Mouse (Mus musculus) liver, adult 2 months (tissue): ENCODE measurements at regions not wholly inside any gene's neighbourhood (a gene's known extent, or its start where the extent isn't known, plus 50 kb on each side); places are given as distances from the start of the nearest gene placed in this dataset.
A peak's percentile ranks its signal among the peaks of the same experiment; 100 is the strongest.

Source experiments
- DNase-seq: peaks from one replicate; pipeline ENCODE4 v3.0.0-alpha.2; 2011; ENCODE audit warnings: low read depth, low spot score; ENCODE audit errors: extremely low read depth
- H3K27ac ChIP-seq: fragments of 200-500 bp; replicated peaks from 2 replicates; pipeline ENCODE4 v1.5.1; 2012; ENCODE audit warnings: low read depth, mild to moderate bottlenecking, control low read depth, inconsistent platforms, low read length; ENCODE audit not compliant: insufficient read depth
- H3K27me3 ChIP-seq: fragments of 200-500 bp; 2 replicates; pipeline ENCODE4 v1.6.1; 2012; ENCODE audit warnings: mild to moderate bottlenecking, moderate library complexity, low read length, inconsistent platforms; ENCODE audit not compliant: control insufficient read depth, insufficient read depth
- H3K36me3 ChIP-seq: fragments of 200-500 bp; 2 replicates; pipeline ENCODE4 v1.6.1; 2012; ENCODE audit warnings: low read length, inconsistent platforms; ENCODE audit not compliant: control insufficient read depth, insufficient read depth
- H3K4me1 ChIP-seq: fragments of 200-500 bp; 2 replicates; pipeline ENCODE4 v1.6.1; 2011; ENCODE audit warnings: low read length; ENCODE audit not compliant: control insufficient read depth, insufficient read depth
- H3K4me3 ChIP-seq: fragments of 200-500 bp; 2 replicates; pipeline ENCODE4 v1.5.1; 2011; ENCODE audit warnings: low read depth, mild to moderate bottlenecking, control low read depth, low read length, moderate library complexity; ENCODE audit not compliant: insufficient read depth
- H3K79me2 ChIP-seq: fragments of 200-500 bp; 2 replicates; pipeline ENCODE4 v1.6.1; 2012; ENCODE audit warnings: inconsistent platforms, mild to moderate bottlenecking, low read length, moderate library complexity; ENCODE audit not compliant: control insufficient read depth, insufficient read depth
- H3K9ac ChIP-seq: fragments of 200-500 bp; 2 replicates; pipeline ENCODE4 v1.6.1; 2012; ENCODE audit warnings: low read depth, mild to moderate bottlenecking, control low read depth, inconsistent platforms, low read length
- CTCF ChIP-seq: fragments of 200-500 bp; IDR thresholded peaks from 2 replicates; pipeline ENCODE4 v1.5.1; 2011; ENCODE audit warnings: low read depth, low read length, control low read depth
- POLR2A ChIP-seq: fragments of 200-500 bp; IDR thresholded peaks from 2 replicates; pipeline ENCODE4 v1.6.1; 2011; ENCODE audit warnings: low read length, control low read depth; ENCODE audit not compliant: insufficient read depth; ENCODE audit errors: extremely low read depth
- WGBS: fragments of 180-500 bp; shearing (Covaris S2); methylation state at CpG from one replicate; pipeline ENCODE4 v1.1.7; 2018; 5-methylcytosine and 5-hydroxymethylcytosine counted together

DNA sequence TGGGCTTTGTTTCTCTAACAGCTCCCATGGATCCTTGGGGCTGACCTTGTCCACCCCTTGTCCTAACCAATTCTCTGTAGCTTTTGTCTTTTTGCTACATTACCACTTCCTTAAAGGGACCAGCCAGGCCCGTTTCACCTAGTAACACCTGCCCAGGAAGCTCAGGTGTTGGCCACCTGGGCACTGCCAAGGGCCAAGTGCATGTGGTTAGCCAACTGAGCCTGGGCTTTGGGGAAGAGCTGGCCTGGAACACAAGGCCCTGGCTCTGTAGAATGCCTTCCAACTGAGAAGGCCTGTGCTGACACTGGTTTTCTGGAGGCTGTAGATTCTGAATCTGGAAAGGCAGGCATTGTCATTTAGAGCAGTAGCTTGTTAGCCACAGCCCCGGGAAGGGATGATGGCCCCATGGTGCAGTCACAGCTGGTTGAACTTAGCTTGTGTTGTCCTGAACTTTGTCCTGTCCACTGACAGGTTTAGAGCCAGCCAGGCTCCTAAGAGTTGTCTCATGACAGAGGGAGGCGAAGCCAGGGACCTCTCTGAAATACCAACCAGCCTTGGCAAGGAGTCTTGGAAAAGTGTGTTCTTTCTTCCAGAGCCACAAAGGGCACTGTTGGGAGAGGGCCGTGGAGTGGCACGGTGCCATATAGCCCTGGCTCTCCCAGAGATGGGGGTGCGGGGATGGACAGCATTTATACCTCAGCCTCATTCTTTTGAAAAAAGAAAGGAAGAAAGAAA lies 156.0 kb upstream of the Id2 start:
- peak overlapping the region; percentile 86 for H3K27ac ChIP-seq
- no peaks in the 10 kb centered on the region for H3K27me3 ChIP-seq
- H3K9ac ChIP-seq = no peak overlapping the region
- H3K4me3 ChIP-seq = no peak overlapping the region
- TF ChIP-seq POLR2A (no peak), CTCF (no peak)
- WGBS = 55% methylated on average over 6 of the region's 6 CpGs
- peak; percentile 89 for DNase-seq
- H3K4me1 ChIP-seq = peaks cover 19% of the 10 kb centered on the region
- H3K36me3 ChIP-seq = no peaks in the 10 kb centered on the region
- H3K79me2 ChIP-seq = no peaks in the 10 kb centered on the region

DNA sequence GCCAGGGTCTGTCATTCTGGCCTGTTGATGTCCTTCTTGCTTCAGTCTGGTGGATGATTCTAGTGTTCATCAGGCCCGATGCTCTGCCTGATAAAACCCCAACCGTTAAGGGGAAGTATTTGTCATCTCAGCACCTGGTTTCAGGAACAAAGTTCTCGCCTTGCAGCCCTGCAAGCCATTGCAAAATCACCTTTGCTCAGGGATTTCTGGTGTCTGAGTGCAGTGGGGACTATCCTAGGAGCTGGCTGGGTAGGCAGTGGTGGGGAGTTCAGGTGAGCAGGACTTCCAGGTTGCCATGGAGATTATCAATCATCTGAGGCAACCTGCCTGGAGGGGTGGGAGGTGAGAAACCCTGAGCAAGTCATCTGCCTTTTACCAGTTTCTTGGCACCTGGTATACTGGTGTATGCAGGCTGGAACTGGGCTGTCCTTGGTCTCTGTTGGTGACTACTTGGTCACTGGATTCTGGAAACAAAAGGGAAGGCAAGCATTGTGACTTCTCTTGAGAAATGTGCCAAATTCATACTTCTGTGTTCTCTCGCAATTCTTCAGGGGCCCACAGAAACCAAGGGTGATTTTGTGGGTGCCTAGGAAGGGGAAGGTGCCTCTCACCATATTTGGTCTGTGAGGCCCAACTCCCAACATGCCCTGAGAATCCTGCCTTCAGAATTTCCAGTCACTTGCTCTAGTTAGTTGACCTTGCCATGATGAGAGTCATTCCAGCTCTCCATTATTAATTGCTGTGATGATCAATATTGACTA lies 154.7 kb upstream of the Id2 start:
- H3K79me2 ChIP-seq = no peaks in the 10 kb centered on the region
- peak overlapping the region; percentile 33; the same call in 1 of the 2 replicates for H3K27ac ChIP-seq
- H3K27me3 ChIP-seq = no peaks in the 10 kb centered on the region
- peaks cover 19% of the 10 kb centered on the region for H3K4me1 ChIP-seq
- H3K4me3 ChIP-seq = no peak overlapping the region
- no peaks in the 10 kb centered on the region for H3K36me3 ChIP-seq
- TF ChIP-seq POLR2A = no peak
- TF ChIP-seq CTCF = no peak
- peak; percentile 78 for DNase-seq
- no peak overlapping the region for H3K9ac ChIP-seq
- WGBS = 41% methylated on average over 4 of the region's 4 CpGs

DNA sequence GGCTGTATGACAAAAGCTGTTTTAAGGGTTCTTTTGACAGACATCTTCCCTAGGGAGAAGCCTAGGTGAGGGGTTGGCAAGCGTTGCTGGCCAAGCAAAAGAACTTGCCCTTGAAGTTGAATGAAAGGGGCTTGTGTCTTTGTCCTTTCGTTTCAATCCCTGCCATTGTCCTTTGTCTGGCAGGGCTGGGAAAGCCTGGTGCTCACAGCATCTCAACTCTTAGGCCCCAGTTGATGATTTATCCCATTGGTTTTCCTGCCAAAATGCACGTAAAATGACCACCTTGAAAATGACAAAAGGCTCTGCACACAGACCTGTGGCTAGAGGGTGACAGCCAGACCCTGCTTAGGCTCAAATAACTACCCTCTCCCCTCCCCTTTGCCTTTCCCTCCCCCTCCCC lies 153.9 kb upstream of the Id2 start:
- H3K36me3 ChIP-seq = no peaks in the 10 kb centered on the region
- H3K4me1 ChIP-seq = peaks cover 19% of the 10 kb centered on the region
- WGBS = 90% methylated on average over 3 of the region's 3 CpGs
- DNase-seq = no peak
- H3K27ac ChIP-seq = no peak overlapping the region
- TF ChIP-seq CTCF (no peak), POLR2A (no peak)
- H3K4me3 ChIP-seq = no peak overlapping the region
- H3K9ac ChIP-seq = no peak overlapping the region
- no peaks in the 10 kb centered on the region for H3K79me2 ChIP-seq
- no peaks in the 10 kb centered on the region for H3K27me3 ChIP-seq

DNA sequence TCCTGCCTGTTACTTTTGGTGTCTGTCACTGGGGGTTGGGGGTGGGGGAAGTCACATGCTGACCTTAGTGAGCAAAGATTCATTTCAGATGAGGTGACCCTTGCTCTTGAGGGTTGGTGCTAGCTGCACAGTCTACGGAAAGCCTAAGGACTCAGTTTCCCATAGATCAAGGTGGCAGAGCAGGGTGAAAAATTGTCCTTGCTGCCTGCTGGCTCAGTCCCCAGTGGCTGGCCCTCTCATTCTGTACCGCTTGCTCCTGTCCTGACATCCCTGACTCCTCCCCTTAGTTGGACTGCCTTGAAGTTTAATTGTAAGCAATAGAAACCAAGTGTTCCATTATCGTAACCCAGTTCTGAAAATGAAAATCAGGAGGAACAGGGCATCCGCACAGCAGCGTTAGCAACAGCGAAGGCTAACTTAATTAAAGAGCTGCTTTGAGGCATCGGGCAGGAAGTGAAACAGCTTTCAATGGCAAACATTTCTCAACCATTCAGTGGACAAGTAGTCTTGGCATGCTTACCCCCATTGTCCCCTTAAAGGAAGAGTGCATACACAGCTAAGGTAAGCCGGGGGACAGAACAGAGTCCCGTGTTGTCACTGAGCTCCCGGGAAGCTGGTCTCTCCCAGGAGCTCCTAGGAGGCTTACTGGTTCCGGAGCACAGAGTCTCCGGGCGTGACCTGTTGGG lies 151.9 kb upstream of the Id2 start:
- TF ChIP-seq POLR2A (no peak), CTCF (no peak)
- peak; percentile 77 for DNase-seq
- H3K27ac ChIP-seq = peak overlapping the region; percentile 37

DNA sequence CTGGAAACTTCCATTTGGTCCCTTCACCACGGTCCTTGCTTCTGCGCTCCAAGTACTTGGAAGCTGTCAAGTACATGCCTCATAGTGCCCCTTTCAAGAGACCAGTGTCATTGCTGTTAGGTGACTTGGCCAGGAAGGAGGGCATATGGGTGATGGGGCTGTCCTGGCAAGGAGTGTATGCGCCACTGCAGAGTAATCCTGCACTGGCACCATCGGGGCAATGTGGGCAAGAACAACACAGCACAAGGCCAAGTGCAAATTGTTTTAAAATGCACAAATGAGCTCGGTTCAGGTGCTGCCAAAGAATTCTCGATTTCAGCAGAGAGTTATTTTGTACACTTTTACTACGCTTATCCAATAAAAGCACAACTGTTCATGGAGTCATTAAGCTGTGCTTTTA lies 149.6 kb upstream of the Id2 start:
- TF ChIP-seq POLR2A (no peak), CTCF (no peak)
- DNase-seq = no peak
- H3K27ac ChIP-seq = no peak overlapping the region
- H3K9ac ChIP-seq = no peak overlapping the region
- no peaks in the 10 kb centered on the region for H3K36me3 ChIP-seq
- peaks cover 8% of the 10 kb centered on the region; the same call in 1 of the 2 replicates for H3K4me1 ChIP-seq
- no peaks in the 10 kb centered on the region for H3K79me2 ChIP-seq
- H3K27me3 ChIP-seq = no peaks in the 10 kb centered on the region
- WGBS = 94% methylated on average over 7 of the region's 7 CpGs
- no peak overlapping the region for H3K4me3 ChIP-seq

More for the DNA sequence above, 151.9 kb upstream of the Id2 start:
- Histone ChIP-seq H3K9ac (no peak overlapping the region; the same call in 1 of the 2 replicates), H3K4me3 (no peak overlapping the region; the same call in 1 of the 2 replicates), H3K4me1 (peaks cover 15% of the 10 kb centered on the region), H3K79me2 (no peaks in the 10 kb centered on the region), H3K27me3 (no peaks in the 10 kb centered on the region), H3K36me3 (no peaks in the 10 kb centered on the region)
- WGBS = 41% methylated on average over 13 of the region's 13 CpGs

DNA sequence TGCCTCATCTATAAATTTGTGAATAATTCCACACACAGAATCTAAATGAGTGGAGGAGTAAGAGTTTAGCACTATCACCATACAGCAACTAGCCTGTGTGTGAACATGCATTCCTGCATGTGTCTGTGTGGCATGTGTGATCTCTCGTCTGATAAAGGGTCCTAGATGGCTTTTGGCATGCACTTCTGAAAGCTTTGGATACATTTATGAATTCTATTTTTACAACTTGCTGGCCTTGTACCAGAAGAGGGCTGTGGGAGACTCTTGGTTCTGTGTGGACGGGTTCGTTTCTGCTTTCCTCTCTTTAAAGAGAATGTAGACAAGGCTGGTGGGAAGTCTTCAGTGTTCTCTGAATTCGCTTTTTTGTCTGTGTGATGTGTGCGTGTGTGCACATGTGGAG lies 148.7 kb upstream of the Id2 start:
- TF ChIP-seq POLR2A (no peak), CTCF (no peak)
- H3K36me3 ChIP-seq = no peaks in the 10 kb centered on the region
- no peak overlapping the region for H3K9ac ChIP-seq
- no peak for DNase-seq
- H3K4me3 ChIP-seq = no peak overlapping the region
- 86% methylated on average over 5 of the region's 5 CpGs for WGBS
- no peaks in the 10 kb centered on the region for H3K27me3 ChIP-seq
- peaks cover 4% of the 10 kb centered on the region; the same call in 1 of the 2 replicates for H3K4me1 ChIP-seq
- H3K79me2 ChIP-seq = no peaks in the 10 kb centered on the region
- no peak overlapping the region for H3K27ac ChIP-seq
